ENCODE assay signal across 8 mouse cellular contexts in the genomic region with DNA sequence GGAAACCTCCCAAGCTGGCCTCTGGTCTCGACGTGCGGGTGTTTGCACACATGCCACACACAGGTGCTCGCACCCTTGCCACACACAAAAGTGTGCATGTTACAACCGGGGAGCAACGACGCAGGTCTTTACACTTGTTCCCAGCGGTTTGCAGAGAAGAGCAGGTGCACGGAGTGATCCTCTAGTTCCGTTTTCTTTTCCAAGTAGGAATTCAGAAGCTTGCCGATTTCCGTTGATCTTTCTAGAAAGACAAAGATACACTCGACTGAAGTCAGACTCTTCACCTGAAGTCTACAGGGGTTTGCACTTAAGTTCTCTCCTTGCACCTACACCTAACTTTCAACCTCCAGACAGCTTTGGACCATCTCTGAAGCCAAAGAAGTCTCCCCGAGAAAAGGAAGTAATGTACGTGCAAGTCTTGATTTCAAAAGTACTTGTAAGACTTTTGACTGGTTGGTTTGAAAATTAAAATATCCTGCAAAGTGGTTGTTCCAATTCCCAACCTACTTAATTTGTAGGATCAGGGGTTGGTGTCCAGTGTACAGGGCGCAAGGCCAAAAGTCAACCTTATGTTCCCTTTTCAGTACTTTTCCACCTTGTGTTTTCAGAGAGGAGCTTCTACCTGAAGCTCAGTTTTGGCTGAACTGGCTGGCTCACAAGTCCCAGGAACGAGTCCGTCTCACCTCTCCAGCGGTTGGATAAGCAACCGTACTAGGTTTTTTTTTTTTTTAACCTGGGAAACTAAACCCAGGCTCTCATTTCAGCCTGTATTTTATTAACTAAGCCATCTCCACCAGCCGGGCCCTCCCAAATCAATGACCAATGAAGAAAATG. TPM values are rescaled to one million over a fixed set of nuclear protein-coding genes. Genes with fewer than 3 reads are reported as not detected.
DNase-seq lines count a peak whose midpoint lies in the region; ATAC-seq and TF ChIP-seq lines count a peak whose summit lies in the region.

No protein-coding gene starts in this region.

- peaks cover 18% of the 10 kb centered on the region for H3K36me3 ChIP-seq in neural tube, embryonic 12.5 days

- peak overlapping the region; percentile 68 for H3K4me2 ChIP-seq in neural tube, embryonic 12.5 days (replicated peaks)

- peak overlapping the region; percentile 91 for H3K4me3 ChIP-seq in layer of hippocampus, adult 2 months
- peak overlapping the region; percentile 65 for H3K4me3 ChIP-seq in cortical plate, adult 2 months (ENCODE audit: insufficient read depth, low read length)
- peak overlapping the region; percentile 61 for H3K4me3 ChIP-seq in neural tube, embryonic 12.5 days

- H3K27me3 ChIP-seq in neural tube, embryonic 12.5 days (replicated peaks) = no peaks in the 10 kb centered on the region

- no peak for ATAC-seq in neural tube, embryonic 12.5 days (ENCODE audit: low FRiP score, low read depth)

- peak overlapping the region; percentile 67 for H3K9ac ChIP-seq in neural tube, embryonic 12.5 days

- no peaks in the 10 kb centered on the region for H3K9me3 ChIP-seq in neural tube, embryonic 12.5 days

- H3K27ac ChIP-seq in layer of hippocampus, adult 2 months = peak overlapping the region; percentile 90; the same call in 1 of the 2 replicates
- no peak overlapping the region for H3K27ac ChIP-seq in cortical plate, adult 2 months (ENCODE audit: insufficient read depth, low read length)
- H3K27ac ChIP-seq in neural tube, embryonic 12.5 days = no peak overlapping the region

- TF ChIP-seq CTCF in layer of hippocampus, adult 2 months (conservative IDR thresholded peaks at IDR 0.05) = no peak
- TF ChIP-seq CTCF in cortical plate, adult 2 months (IDR thresholded peaks at IDR 0.05; ENCODE audit: extremely low read depth, insufficient read depth, low read length) = no peak

- TF ChIP-seq POLR2A in cortical plate, adult 2 months (IDR thresholded peaks at IDR 0.05; ENCODE audit: extremely low read depth, insufficient read depth, low read length) = no peak

- no peaks in the 10 kb centered on the region for H3K4me1 ChIP-seq in cortical plate, adult 2 months (ENCODE audit: control insufficient read depth, insufficient read depth, low read length)
- peaks cover 19% of the 10 kb centered on the region for H3K4me1 ChIP-seq in neural tube, embryonic 12.5 days

- DNase-seq in layer of hippocampus, adult 2 months (ENCODE audit: low spot score in 2 of 2) = no peak
- DNase-seq in layer of hippocampus, postnatal 36 days = no peak
- peak; percentile 41 for DNase-seq in induced T-regulatory cell, adult 2 months (ENCODE audit: low read depth)
- DNase-seq in urinary bladder, postnatal 36 days (ENCODE audit: low spot score in 2 of 2) = no peak
- no peak for DNase-seq in thymus, postnatal 36 days
- no peak for DNase-seq in gastrocnemius, postnatal 10 days

- 78% methylated on average over 21 of the region's 21 CpGs for WGBS in neural tube, embryonic 12.5 days

RNA-seq across cellular contexts. Expression of a gene that starts 0.8 kb away (rescaled TPM):
- 10 to 100 TPM; 52.6 to 58.0 TPM for total RNA-seq in layer of hippocampus, adult 2 months (2021)
- total RNA-seq in layer of hippocampus, postnatal 36 days (2021) = 10 to 100 TPM; 57.5 to 65.4 TPM
- polyA plus RNA-seq in cortical plate, adult 2 months (2012; rRNA removed) = 82.7 and 85.3 TPM in 2 replicates
- polyA plus RNA-seq in neural tube, embryonic 12.5 days (2016; fragmentation: Nextera tagmentation; extraction: Ambion mirVana) = 187 TPM in 2 replicates
- total RNA-seq in gastrocnemius, postnatal 10 days (2021) = 10 to 100 TPM; 33.4 to 40.5 TPM

RNA-seq across cellular contexts. Expression of a gene that starts 2.9 kb away (rescaled TPM):
- total RNA-seq in layer of hippocampus, adult 2 months (2021) = 10 to 100 TPM; 12.6 to 14.2 TPM
- total RNA-seq in layer of hippocampus, postnatal 36 days (2021) = 10 to 100 TPM; 12.9 to 13.8 TPM
- polyA plus RNA-seq in cortical plate, adult 2 months (2012; rRNA removed) = 8.6 and 8.9 TPM in 2 replicates
- 12.4 and 14.0 TPM in 2 replicates for polyA plus RNA-seq in neural tube, embryonic 12.5 days (2016; fragmentation: Nextera tagmentation; extraction: Ambion mirVana)
- 1 to 10 TPM; 4.8 to 5.7 TPM for total RNA-seq in gastrocnemius, postnatal 10 days (2021)

RNA-seq across cellular contexts. Expression of a gene that starts 23.8 kb away (rescaled TPM):
- 10 to 100 TPM; 15.8 to 19.3 TPM for total RNA-seq in layer of hippocampus, adult 2 months (2021)
- total RNA-seq in layer of hippocampus, postnatal 36 days (2021) = 10 to 100 TPM; 16.1 to 18.5 TPM
- polyA plus RNA-seq in cortical plate, adult 2 months (2012; rRNA removed) = 15.0 and 15.1 TPM in 2 replicates
- polyA plus RNA-seq in neural tube, embryonic 12.5 days (2016; fragmentation: Nextera tagmentation; extraction: Ambion mirVana) = 17.0 TPM in 2 replicates
- 10 to 100 TPM; 19.5 to 24.4 TPM for total RNA-seq in gastrocnemius, postnatal 10 days (2021)

RNA-seq across cellular contexts. Expression of a gene that starts 46.2 kb away (rescaled TPM):
- total RNA-seq in layer of hippocampus, adult 2 months (2021) = 10 to 100 TPM; 35.2 to 35.4 TPM
- total RNA-seq in layer of hippocampus, postnatal 36 days (2021) = 10 to 100 TPM; 34.2 to 34.3 TPM
- polyA plus RNA-seq in cortical plate, adult 2 months (2012; rRNA removed) = 34.2 and 37.1 TPM in 2 replicates
- polyA plus RNA-seq in neural tube, embryonic 12.5 days (2016; fragmentation: Nextera tagmentation; extraction: Ambion mirVana) = 36.0 and 36.7 TPM in 2 replicates
- 10 to 100 TPM; 32.3 to 38.8 TPM for total RNA-seq in gastrocnemius, postnatal 10 days (2021)

RNA-seq across cellular contexts. Expression of a gene that starts 49.6 kb away (rescaled TPM):
- total RNA-seq in layer of hippocampus, adult 2 months (2021) = 10 to 100 TPM; 81.6 to 85.2 TPM
- total RNA-seq in layer of hippocampus, postnatal 36 days (2021) = 10 to 100 TPM; 79.8 to 84.8 TPM
- polyA plus RNA-seq in cortical plate, adult 2 months (2012; rRNA removed) = 50.6 and 50.7 TPM in 2 replicates
- 116 and 119 TPM in 2 replicates for polyA plus RNA-seq in neural tube, embryonic 12.5 days (2016; fragmentation: Nextera tagmentation; extraction: Ambion mirVana)
- 10 to 100 TPM; 32.3 to 41.2 TPM for total RNA-seq in gastrocnemius, postnatal 10 days (2021)
